Mouse (Mus musculus) frontal cortex, adult 2 months (tissue): ENCODE measurements around the gene Cacng6. TPM values are rescaled to one million over a fixed set of nuclear protein-coding genes. Genes with fewer than 3 reads are reported as not detected.

Source experiments
- DNase-seq, 2 experiments: peaks; one replicate each; pipeline ENCODE4 v3.0.0; 2022; ENCODE audit warnings: low spot score in 1 of 2; ENCODE audit errors: extremely low spot score in 1 of 2
- polyA plus RNA-seq: library from polyadenylated mRNA; depleted of rRNA; stranded (reverse); fragments of >200 nt; gene quantifications from 2 replicates; pipeline ENCODE4 v1.2.3, GENCODE M21; 2012

Gene Cacng6
- polyA plus RNA-seq, 1 experiment, result 3.9 TPM

DNA sequence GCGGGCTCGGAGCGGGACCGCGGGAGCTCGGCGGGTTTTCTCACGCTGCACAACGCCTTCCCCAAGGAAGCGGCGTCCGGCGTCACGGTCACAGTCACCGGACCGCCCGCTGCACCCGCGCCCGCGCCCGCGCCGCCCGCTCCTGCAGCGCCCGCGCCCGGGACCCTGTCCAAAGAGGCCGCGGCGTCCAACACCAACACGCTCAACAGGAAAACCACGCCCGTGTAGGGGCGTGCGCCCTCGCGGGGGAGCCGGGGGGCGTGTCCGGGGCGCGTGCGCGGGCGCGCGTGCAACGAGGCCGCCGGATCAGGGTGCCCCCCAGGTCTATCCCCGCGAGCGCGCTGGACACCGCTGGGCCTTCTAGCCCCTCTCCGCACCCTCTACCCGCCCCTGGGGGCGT, 8.6 kb upstream of the Cacng6 start:
- DNase-seq, result no peak

DNA sequence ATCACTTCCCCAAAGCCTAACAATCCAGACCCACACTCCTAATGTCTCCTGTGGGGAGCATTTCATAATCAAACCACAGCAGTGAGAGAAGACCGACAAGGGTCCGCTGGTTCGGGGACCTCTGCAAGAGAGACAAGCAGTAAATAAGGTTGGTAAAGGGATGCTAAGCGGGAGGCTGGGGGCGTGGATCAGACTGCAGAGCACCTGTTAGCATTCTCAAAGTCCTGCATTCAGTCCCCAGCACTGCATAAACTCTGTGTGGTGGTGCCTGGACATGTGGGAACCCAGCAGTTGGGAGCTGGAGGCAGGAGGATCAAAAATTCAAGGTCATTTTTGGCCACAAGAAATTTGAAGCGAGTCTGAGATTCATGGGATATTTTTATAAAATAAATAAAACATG, 4.1 kb upstream of the Cacng6 start:
- no peak for DNase-seq

DNA sequence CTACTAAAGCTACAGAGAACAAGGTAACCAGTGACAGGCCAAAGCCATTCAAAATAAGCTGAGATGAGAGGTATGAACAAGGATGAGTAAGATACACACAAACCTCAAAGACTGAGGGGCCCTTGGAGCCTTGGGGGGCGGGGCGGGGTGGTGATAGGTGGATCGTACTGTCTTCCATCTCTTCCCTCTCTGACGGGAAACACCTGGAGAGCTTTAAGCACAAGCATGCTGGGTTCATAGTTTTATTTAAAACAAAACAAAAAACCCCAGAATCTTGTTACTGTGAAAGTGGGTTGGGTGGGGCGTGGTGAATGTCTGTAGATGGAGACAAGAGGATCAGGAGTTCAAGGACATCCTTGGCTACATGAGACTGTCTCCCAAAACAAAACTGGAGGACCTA, 3.5 kb upstream of the Cacng6 start:
- DNase-seq, result no peak

DNA sequence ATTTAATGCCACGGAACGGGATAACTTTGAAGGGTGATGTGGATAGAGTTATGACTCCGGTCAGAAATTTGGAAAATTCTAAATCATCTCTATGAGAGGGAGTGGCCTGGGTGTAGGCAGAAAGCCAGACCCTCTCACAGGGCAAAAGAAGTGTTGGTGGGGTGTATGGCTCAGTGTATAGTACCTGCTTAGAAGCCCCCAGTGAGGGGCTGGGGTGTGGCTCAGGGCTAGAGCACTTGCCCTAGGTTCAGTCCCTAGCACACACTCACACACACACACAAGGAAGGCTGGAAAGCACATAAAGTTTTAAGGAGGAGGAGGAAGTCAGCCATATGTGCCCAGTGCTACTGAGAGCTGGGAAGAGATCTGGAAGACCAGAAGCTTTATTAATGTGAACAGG, 2.7 kb upstream of the Cacng6 start:
- no peak for DNase-seq

DNA sequence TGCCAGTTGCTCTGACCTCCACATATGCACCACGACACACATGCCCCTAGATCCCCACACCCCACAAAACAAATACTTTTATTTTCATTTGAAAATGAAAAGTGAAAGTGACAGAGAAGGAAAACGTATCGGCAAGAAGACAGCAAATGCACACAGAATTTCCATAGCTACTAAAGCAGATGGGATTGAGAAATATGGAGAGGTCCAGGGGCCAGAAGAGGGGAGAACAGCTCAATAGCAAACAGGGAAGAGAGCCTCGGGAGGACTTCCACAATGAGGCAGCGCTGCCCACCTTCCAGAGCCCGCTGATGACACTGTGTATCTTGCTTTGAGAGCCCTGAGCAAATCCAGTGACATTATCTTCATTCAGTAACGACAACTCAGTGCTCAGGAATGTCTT, 1.9 kb upstream of the Cacng6 start:
- no peak for DNase-seq

DNA sequence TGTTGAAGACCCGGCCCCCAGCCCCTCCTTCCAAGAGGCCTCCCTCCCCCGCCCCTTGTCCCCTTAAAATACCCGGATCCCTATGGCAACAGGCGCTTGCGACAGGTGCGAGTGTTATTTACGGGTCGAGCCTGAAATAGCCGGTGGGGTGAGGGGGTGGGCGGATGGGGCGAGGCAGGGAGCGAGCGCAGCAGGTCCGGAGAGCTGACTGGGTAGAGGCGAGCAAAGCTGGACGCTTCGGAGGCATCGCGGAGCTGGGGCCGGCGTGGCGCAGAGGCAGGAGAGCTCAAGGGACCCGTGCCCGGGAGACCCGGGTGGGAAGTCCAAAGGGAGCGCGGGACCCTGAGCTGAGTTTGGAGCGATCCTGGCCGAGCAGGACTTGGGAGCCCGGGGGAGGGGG, 565 bp upstream of the Cacng6 start:
- DNase-seq, result no peak

DNA sequence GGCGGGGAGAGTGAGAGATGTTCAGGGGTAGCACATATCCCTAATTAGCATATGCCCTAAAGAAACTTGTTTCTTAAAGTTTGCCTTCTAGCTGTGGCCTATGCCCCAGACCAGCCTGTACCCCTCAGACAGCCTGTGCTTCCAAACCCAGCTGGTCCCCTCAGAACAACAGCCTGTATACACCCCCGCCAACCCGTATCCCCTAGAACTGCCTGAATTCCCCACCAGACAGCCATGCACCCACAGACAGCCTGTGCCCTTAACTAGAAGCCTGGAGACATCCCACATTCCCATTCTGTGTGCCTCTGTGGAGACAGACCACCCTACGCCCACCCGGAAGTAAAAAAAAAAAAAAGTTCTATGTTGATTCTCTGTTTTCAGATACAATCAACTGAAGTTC, 1.1 kb downstream of the Cacng6 start:
- DNase-seq, result no peak

DNA sequence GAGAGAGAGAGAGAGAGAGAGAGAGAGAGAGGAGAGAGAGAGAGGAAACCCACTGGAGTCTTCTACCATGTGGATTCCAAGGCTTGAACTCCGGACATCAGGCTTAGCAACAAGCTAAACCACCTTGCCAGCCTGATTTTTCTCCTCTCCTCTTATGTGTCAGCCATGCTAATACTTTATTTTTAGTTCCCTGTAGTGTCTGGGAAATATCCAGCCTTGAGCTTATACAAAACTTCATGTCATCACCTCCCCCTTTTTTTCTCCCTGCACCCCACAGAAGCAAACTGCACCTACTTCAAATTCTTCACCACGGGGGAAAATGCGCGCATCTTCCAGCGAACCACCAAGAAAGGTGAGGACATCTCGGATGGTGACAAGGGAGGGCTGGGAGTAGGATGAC, 6.2 kb downstream of the Cacng6 start:
- no peak for DNase-seq

DNA sequence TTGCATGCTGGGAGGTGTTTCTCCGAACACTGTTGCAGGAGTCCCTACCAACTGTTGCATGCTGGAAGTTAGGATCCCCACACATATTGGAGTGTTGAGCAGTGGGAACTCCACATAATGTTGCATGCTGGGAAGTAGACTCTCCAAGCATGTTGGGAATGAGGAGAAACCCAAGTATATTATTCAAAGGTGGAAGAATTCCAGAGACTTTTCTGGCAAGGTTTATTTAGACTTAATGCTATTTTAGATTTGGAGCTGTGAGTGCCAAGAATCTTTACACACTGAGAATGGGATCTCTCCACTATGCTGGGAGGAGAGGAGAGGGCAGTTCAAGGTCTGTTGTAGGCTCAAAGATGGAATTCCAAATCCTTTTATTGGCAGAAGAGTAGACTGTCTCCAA, 8.1 kb downstream of the Cacng6 start:
- no peak for DNase-seq

DNA sequence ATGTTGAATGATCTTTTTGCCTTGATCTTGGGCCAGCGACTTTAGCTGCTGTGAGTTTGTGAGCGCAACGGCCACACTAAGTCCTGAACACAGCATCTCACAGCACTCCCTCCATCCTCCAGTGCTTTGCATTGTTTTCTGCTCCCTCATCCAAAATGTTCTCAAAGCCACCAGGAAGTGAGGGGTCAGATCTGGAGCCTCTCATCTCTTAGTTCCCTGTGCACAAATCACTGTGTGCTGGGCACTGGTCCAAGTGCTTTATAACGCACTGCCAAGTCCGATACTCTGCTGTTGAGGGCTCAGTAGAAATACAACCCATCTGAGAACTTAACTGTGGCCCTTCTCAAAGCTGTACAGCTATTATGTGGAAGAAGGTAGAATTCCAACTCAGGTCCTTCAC, 13.9 kb downstream of the Cacng6 start:
- no peak for DNase-seq

DNA sequence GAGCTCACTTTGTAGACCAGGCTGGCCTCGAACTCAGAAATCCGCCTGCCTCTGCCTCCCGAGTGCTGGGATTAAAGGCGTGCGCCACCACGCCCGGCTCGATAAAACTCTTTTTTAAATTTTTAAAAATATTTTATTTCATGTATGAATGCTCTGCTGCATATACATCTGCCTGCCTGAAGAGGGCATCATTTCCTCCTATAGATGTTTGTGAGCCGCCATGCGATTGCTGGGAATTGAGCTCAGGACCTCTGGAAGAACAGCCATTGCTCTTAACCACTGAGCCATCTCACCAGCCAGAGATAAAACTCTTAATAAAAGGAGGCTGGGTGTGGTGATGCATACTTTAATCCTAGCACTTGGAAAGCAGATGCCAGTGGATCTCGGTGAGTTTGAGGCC, 16.0 kb downstream of the Cacng6 start:
- no peak for DNase-seq

DNA sequence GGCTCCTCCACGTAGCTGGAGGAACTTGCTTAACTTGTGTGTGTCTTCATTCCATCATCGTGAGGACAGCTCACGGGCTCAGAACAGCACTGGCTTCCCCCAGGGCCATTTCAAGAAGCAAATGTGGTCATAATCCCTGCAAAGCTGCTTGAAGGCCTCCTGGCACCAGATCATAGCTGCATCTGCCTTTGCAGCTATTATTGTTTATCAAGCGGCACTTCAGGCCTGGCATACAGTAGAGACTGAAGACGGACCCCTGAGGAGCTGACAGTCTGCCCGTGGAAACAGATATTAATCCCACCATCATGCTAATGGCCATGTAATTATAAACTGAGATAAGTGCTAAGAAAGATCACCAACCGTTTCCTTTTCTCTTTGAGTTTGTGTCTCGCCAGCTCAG, 16.5 kb downstream of the Cacng6 start:
- DNase-seq, result no peak

DNA sequence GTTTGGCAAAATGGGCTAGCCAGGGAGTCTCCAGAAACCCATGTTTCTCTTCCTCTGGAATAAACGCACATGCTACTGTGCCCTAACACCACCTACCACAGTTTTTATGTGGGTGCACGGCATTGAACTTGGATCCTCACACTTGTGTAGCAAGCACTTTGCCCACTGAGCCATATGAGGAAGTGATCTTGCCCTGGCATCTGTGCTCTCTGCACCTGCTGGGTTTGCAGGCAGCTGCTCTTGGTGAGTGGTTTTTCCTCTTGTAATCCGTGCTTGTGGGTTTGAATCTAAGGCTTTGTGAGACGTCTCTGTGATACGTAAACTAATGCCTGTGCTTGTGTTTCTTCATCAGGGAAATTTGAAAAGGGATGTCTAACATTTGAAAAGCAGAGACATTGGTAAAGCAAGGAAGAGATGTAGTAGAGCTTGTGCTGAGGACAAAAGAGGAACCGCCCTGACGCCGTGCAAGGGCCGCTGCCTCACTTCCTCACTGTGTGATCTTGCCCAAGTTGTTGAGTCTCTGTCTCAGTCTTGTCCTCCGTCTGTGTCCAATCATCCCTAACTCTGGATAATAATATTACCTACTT, 18.6 kb downstream of the Cacng6 start:
- DNase-seq, result no peak

DNA sequence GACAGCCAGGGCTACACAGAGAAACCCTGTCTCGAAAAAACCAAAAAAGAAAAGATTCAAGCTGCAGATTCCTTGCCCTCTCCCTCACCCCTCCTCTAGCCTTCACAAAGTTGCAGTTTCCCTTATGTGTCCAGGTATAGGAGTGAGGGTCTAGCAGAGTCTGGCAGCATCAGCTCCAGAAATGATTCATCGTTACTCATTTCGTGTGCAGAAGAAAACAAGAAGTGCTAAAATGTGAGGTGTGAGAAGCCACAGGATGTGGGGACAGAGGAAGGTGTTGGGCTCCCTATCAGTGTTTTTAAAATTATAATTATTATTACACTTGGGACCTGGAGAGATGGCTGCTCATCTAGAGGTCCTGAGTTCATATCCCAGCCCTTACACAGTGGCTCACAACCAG, 20.7 kb downstream of the Cacng6 start:
- no peak for DNase-seq

DNA sequence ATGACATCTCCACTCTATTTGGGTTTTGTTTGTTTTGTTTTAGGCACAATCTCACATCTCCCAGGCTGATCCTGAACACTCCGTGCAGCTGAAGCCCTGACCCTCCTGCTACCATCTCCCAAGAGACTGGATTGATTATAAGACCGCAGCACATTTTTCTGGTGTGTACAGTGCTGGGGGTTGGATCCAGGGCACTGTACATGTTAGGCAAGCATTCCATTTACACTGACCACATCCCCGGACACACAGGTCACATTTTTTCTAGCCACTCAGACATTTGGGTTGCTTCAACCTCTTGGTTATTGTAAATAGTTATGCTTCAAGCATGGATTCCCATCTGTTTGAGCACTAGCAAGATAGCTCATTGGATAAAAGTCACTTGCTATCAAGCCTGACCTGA, 22.6 kb downstream of the Cacng6 start:
- DNase-seq, result no peak

DNA sequence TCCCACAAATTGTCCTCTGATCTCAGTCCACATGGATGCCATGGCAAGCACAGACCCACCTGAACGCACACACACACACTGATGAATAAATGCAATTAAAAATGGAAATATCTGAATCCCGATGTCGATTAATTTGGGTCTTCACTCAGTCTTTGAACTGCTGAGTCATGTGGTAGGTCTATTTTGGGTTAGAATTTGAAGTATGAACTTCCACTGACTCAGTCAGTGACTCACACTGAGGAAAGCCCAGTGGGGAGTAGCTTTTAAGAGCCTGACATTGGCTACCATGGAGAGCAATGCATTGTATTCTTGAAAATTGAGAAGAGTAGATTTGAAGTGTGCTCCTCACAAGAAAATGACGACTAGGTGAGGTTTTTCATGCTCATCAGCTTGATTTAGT, 23.0 kb downstream of the Cacng6 start:
- DNase-seq, result no peak

DNA sequence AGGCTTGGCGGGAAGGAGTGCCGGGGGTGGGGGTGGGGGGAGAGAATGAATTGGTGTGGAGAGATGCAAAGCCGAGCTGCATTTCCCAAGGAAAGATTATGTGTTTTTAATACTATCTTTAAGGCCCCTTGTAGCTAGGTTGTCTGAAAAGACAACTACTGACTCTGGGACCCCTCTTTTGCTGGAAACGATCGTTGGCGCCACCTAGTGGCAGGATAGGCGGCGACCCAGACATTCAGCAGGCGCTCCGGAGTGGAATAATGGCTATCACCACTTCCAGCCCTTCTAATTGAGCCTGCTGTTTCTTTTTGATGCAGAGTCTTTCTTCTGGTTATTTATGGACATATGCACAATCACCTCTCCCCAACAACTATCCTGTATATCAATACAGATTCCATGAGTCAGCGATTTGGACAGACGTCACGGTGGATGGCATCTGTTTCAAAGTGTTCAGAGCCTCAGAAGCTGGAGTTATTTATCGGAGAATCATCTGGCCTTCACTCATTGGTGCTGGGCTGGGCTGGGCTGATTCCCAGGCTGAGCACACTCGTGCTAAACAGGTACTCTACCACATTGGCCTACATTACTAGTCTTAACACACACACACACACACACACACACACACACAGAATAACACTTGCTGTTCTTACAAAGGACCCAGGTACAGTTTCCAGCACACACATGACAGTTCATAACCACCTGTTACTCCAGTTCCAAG, 24.9 kb downstream of the Cacng6 start:
- DNase-seq, result peak in 1 of 2 experiments; percentile 89

DNA sequence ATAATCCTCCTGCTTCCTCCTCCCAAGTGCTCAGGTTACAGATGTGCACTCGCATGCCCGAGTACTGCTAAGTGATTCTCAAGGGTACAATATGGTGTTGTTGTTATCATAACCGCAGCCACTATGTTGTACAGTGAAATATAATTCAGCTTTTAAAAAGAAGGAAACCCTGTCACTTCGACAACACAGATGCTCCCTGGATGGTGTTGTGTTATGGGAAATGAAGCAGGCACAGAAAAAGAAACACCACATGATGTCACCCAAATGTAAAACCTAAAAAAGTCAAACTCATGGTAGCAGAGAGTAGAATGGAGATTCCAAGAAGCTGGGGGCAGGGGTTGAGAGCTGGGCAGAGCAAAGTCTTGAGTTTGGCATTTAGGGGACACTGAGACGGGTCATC, 26.7 kb downstream of the Cacng6 start:
- DNase-seq, result peak in 1 of 2 experiments; percentile 48

DNA sequence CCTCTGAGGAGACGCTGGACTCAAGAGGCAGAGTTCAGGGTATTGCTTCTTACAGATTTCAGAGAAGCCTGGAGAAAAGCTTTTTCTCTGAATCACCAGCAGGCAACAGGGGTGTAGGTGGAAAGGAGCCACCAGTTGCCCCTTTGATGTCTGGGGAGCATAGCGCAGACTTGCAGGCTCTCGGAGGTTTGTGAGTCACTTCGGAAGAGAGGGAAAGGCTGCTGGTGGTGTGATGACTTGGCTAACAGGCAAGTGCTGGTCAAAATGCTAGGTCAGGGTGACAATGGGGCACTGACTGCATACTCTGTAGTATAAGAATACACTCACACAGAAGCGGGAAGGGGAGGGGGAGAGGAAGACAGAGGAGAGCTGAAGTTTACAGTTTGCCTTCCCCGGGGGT, 27.2 kb downstream of the Cacng6 start:
- peak in 1 of 2 experiments; percentile 27 for DNase-seq

DNA sequence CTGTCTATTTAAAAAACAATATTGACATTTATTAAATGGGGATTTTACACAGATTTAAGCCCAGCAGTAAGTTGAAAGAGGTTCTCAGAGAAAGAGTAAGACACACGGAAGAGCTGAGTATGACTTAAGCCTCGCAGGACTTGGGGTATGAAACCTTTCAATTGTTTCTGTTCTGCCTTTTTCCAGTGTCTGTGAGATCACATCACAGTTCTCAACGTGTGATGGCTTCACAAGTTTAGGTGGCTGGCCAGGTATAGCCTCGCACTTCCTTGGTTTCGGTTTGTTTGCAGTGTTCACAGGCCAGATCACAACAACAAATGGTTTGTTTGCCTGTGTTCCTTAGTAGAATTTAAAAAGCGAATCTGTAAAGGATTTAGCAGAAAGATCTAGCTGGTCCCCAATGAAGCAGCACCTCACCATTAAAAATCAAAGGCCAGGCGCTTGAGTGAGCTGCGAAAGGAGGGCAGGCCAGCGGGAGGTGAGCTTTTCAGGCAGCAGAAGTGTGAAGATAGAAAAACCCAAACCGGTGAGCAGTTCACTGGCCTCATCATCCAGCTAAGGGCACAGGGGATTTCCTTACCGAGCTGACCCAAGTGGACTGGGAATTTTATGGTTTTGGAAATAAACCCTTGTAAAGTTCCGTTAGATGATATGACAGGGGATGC, 29.0 kb downstream of the Cacng6 start:
- DNase-seq, result no peak

DNA sequence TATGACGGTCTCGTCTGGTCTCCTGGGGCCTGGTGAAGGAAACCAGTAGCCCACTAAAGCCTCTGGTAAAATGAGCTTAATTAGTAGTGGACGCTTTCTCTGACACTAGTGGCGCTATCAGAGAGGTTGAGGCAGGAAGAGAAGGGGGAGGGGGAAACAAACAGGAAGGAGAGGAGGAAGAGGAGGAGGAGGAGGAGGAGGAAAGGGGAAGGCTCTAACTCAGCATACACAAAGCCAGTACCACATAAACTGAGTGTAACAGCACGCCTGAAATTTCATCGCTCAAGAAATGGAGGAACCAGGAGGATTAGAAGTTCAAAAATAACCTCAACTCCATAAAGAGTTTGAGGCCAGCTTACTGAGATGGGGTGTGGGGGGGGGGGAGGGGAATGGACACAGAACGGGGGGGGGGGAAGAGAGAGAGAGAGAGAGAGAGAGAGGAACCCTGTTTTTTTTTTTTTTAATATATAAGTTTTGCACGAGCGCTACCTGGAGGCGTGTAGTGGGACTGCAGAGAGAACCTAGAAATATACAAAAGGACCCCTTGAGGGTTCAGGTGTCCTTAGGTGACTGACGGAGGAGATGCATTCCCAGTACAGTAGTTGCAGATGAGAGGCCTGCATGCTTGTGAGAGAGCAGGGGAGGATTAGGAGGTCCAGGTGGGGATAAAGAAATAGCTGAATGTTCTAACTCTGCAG, 29.6 kb downstream of the Cacng6 start:
- DNase-seq, result no peak
